Mouse (Mus musculus) testis, postnatal 10 days (tissue): ENCODE measurements around the gene Arl15.

ENCODE experiments used
- DNase-seq: peaks from one replicate; pipeline ENCODE4 v3.0.0; 2021; ENCODE audit warnings: low spot score

Arl15 gene

GRCm38 (mm10) chr13:113800246-113800645 is 5.9 kb downstream of the Arl15 start:
- no peak for DNase-seq

GRCm38 (mm10) chr13:113802571-113802970 is 8.3 kb downstream of the Arl15 start:
- no peak for DNase-seq

GRCm38 (mm10) chr13:113811141-113811540 is 16.8 kb downstream of the Arl15 start:
- DNase-seq, result no peak

GRCm38 (mm10) chr13:113811910-113812592 is 17.7 kb downstream of the Arl15 start:
- no peak for DNase-seq

- no peak for DNase-seq
These were observed 18.3 kb downstream of the Arl15 start for GRCm38 (mm10) chr13:113812593-113812975.

- no peak for DNase-seq
These were observed 19.8 kb downstream of the Arl15 start for GRCm38 (mm10) chr13:113814121-113814520.

- no peak for DNase-seq
These were observed 21.6 kb downstream of the Arl15 start for GRCm38 (mm10) chr13:113815697-113816420.

GRCm38 (mm10) chr13:113816421-113816810 is 22.1 kb downstream of the Arl15 start:
- DNase-seq, result no peak

GRCm38 (mm10) chr13:113819006-113819405 is 24.7 kb downstream of the Arl15 start:
- no peak for DNase-seq

- no peak for DNase-seq
These were observed 25.9 kb downstream of the Arl15 start for GRCm38 (mm10) chr13:113820176-113820575.

- no peak for DNase-seq
These were observed 27.6 kb downstream of the Arl15 start for GRCm38 (mm10) chr13:113821891-113822290.

GRCm38 (mm10) chr13:113824027-113824426 is 29.7 kb downstream of the Arl15 start:
- no peak for DNase-seq

GRCm38 (mm10) chr13:113828633-113829032 is 34.3 kb downstream of the Arl15 start:
- DNase-seq, result no peak

- no peak for DNase-seq
These were observed 34.8 kb downstream of the Arl15 start for GRCm38 (mm10) chr13:113829079-113829478.

- DNase-seq, result no peak
These were observed 36.5 kb downstream of the Arl15 start for GRCm38 (mm10) chr13:113830805-113831204.

GRCm38 (mm10) chr13:113832947-113833346 is 38.6 kb downstream of the Arl15 start:
- no peak for DNase-seq

- no peak for DNase-seq
These were observed 41.6 kb downstream of the Arl15 start for GRCm38 (mm10) chr13:113835921-113836320.

- no peak for DNase-seq
These were observed 44.6 kb downstream of the Arl15 start for GRCm38 (mm10) chr13:113838601-113839576.

- no peak for DNase-seq
These were observed 46.1 kb downstream of the Arl15 start for GRCm38 (mm10) chr13:113840421-113840820.

- no peak for DNase-seq
These were observed 48.4 kb downstream of the Arl15 start for GRCm38 (mm10) chr13:113842411-113843309.

GRCm38 (mm10) chr13:113843310-113843649 is 49.0 kb downstream of the Arl15 start:
- no peak for DNase-seq

- DNase-seq, result no peak
These were observed 49.6 kb downstream of the Arl15 start for GRCm38 (mm10) chr13:113843901-113844300.
